Mouse (Mus musculus) kidney, adult 2 months (tissue): ENCODE measurements at regions not wholly inside any gene's neighbourhood (a gene's known extent, or its start where the extent isn't known, plus 50 kb on each side); places are given as distances from the start of the nearest gene placed in this dataset.
A peak's percentile ranks its signal among the peaks of the same experiment; 100 is the strongest.

Experiments
- DNase-seq: peaks from one replicate; pipeline ENCODE4 v3.0.0; 2021
- H3K27ac ChIP-seq: fragments of 200-500 bp; 2 replicates; pipeline ENCODE4 v1.5.1; 2012; ENCODE audit warnings: low read depth, low read length, control low read depth, inconsistent platforms; ENCODE audit not compliant: insufficient read depth
- H3K27me3 ChIP-seq: fragments of 200-500 bp; replicated peaks from 2 replicates; pipeline ENCODE4 v1.6.1; 2012; ENCODE audit warnings: mild to moderate bottlenecking, moderate library complexity, low read length, inconsistent platforms; ENCODE audit not compliant: control insufficient read depth, insufficient read depth
- H3K36me3 ChIP-seq: fragments of 200-500 bp; 2 replicates; pipeline ENCODE4 v1.6.1; 2012; ENCODE audit warnings: mild to moderate bottlenecking, moderate library complexity, low read length, inconsistent platforms; ENCODE audit not compliant: control insufficient read depth, insufficient read depth
- H3K4me1 ChIP-seq: fragments of 200-500 bp; 2 replicates; pipeline ENCODE4 v1.6.1; 2011; ENCODE audit warnings: low read length; ENCODE audit not compliant: control insufficient read depth, insufficient read depth
- H3K4me3 ChIP-seq: fragments of 200-500 bp; 2 replicates; pipeline ENCODE4 v1.5.1; 2011; ENCODE audit warnings: mild to moderate bottlenecking, low read depth, low read length, control low read depth; ENCODE audit not compliant: insufficient read depth
- CTCF ChIP-seq: fragments of 200-500 bp; conservative IDR thresholded peaks from 2 replicates; pipeline ENCODE4 v1.5.1; 2011; ENCODE audit warnings: low read depth, mild to moderate bottlenecking, control low read depth, low read length, moderate library complexity, mixed read lengths; ENCODE audit not compliant: insufficient read depth, insufficient read length
- POLR2A ChIP-seq: fragments of 200-500 bp; IDR thresholded peaks from one replicate; pipeline ENCODE4 v1.6.1; 2011; ENCODE audit warnings: low read depth, low read length, control low read depth
- WGBS: fragments of 180-500 bp; shearing (Covaris S2); methylation state at CpG from one replicate; pipeline ENCODE4 v1.1.7; 2018; 5-methylcytosine and 5-hydroxymethylcytosine counted together

DNA sequence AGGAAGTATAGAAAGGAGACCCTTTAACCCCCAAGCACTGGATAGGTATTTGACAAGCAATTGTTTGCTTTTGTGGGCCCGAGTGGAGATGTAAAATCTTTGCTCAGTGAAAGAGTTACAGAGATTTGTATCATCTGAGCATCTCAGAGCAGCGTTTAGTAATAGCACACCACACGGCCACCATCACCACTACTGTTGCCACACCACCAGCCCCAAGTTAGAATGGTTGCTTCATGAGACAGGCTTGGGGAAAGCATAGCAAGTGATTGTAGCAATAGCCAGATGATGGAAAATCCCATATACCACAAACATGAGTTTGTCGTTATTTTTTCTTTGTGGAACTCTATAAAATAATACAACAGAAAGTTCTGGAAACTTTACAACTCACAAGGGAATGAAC, 179.6 kb upstream of the Gm10295 start:
- Histone ChIP-seq H3K27ac (no peak overlapping the region), H3K4me3 (no peak overlapping the region), H3K27me3 (no peaks in the 10 kb centered on the region), H3K36me3 (no peaks in the 10 kb centered on the region), H3K4me1 (no peaks in the 10 kb centered on the region)
- 80% methylated on average over 4 of the region's 4 CpGs for WGBS
- TF ChIP-seq CTCF (no peak), POLR2A (no peak)
- no peak for DNase-seq

DNA sequence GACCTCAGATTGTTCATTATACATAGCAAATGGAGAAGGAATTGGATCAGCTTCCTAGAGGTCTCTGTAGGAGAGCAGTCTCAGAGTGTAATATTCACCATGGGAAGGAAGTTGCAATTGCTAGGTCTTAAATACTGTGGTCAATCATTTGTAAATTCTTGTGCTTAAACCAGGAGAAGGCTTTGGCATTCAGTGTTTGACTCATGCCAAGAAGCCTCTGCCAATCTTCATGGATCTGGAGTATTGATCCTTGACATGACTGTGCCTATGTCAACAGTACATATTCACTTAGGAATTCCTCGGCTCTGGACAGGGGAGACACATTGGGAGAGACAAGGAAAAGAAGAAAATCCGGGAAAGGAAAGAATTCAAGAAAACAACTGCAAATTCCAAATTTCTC, 174.9 kb upstream of the Gm10295 start:
- no peak overlapping the region for H3K4me3 ChIP-seq
- no peaks in the 10 kb centered on the region for H3K4me1 ChIP-seq
- H3K36me3 ChIP-seq, result no peaks in the 10 kb centered on the region
- H3K27me3 ChIP-seq, result no peaks in the 10 kb centered on the region
- peak; percentile 28 for DNase-seq
- WGBS, result 71% methylated on average over 2 of the region's 2 CpGs
- no peak overlapping the region for H3K27ac ChIP-seq
- TF ChIP-seq POLR2A, result no peak
- TF ChIP-seq CTCF, result no peak

GRCm38 (mm10) chr7:71524577-71525126, 173.4 kb upstream of the Gm10295 start:
- TF ChIP-seq CTCF (no peak), POLR2A (no peak)

DNA sequence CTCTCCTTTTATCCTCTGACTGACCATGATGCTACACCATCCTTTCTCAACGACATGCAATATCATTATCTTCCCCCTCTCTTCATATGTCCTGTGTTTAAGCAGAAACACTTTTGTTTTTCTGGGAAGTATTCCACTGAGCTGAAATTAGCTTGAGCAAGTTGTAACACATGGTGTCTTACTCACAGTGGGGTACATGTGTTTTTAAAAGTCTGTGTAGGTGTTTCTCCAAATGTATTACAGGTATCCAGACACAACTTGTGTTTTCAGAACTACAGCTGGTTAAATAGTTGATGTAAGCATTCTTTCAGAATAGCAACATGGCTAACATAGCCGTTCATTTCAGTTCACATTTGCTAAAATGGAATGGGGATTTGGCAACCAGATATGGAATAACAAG, 172.8 kb upstream of the Gm10295 start:
- WGBS, result 74% methylated on average over 2 of the region's 2 CpGs
- Histone ChIP-seq H3K27ac (no peak overlapping the region), H3K36me3 (no peaks in the 10 kb centered on the region), H3K27me3 (no peaks in the 10 kb centered on the region), H3K4me3 (no peak overlapping the region), H3K4me1 (no peaks in the 10 kb centered on the region)
- no peak for TF ChIP-seq CTCF
- TF ChIP-seq POLR2A, result no peak
- DNase-seq, result no peak

More at GRCm38 (mm10) chr7:71524577-71525126, 173.4 kb upstream of the Gm10295 start:
- Histone ChIP-seq H3K36me3 (no peaks in the 10 kb centered on the region), H3K27ac (no peak overlapping the region), H3K27me3 (no peaks in the 10 kb centered on the region), H3K4me3 (no peak overlapping the region), H3K4me1 (no peaks in the 10 kb centered on the region)
- peak; percentile 12 for DNase-seq

DNA sequence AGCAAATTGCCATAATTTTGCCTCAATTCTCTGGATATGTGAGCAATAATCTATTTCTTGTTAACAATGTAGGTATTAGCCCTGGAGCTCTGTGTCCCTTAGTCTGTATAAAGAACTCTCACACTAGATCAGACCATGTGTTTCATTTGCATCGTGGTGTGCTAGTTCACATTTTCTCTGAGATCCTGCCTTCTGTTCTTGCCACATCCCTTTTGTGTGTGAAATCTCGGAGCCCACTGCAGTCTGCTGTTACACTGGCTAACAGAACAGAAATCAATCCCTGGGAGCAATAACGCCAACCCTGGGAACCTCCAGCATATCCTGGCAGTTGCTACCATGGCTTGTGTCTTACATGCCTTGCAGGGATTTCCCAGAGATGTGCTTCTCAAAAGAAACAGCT, 156.1 kb upstream of the Gm10295 start:
- Histone ChIP-seq H3K36me3 (no peaks in the 10 kb centered on the region), H3K27ac (no peak overlapping the region), H3K4me3 (no peak overlapping the region), H3K4me1 (no peaks in the 10 kb centered on the region), H3K27me3 (no peaks in the 10 kb centered on the region)
- TF ChIP-seq POLR2A (no peak), CTCF (no peak)
- WGBS, result 87% methylated on average over 3 of the region's 3 CpGs
- DNase-seq, result no peak

GRCm38 (mm10) chr7:71500719-71501118, 149.4 kb upstream of the Gm10295 start:
- 27% methylated on average over 6 of the region's 6 CpGs for WGBS
- no peaks in the 10 kb centered on the region for H3K4me1 ChIP-seq
- TF ChIP-seq POLR2A, result no peak
- no peak overlapping the region for H3K4me3 ChIP-seq
- H3K27ac ChIP-seq, result no peak overlapping the region
- no peaks in the 10 kb centered on the region for H3K27me3 ChIP-seq
- peak; percentile 70 for DNase-seq
- no peaks in the 10 kb centered on the region for H3K36me3 ChIP-seq

DNA sequence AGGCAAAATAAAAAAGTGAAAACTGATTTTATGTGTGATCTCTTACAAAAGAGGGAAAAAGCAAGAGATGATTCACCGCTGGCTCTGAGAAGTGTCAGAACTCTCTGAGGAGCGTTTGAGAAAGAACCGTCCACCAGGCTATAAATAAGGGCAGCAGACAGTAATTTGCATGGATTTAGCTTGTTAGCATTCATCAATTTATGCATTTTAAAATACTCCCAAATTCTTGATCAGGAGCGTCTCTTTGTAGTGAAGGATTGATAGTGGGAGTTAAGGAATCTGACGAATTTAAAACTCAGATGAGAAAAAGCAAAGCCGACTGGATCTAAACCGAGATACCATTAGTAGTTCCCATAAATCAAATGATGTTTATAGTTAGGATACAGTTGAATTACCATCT, 146.8 kb upstream of the Gm10295 start:
- TF ChIP-seq POLR2A, result no peak
- TF ChIP-seq CTCF, result no peak
- Histone ChIP-seq H3K36me3 (no peaks in the 10 kb centered on the region), H3K4me3 (no peak overlapping the region), H3K4me1 (no peaks in the 10 kb centered on the region), H3K27ac (no peak overlapping the region), H3K27me3 (no peaks in the 10 kb centered on the region)
- WGBS, result 43% methylated on average over 7 of the region's 7 CpGs
- no peak for DNase-seq

- no peak for DNase-seq
- Histone ChIP-seq H3K4me1 (no peaks in the 10 kb centered on the region), H3K36me3 (no peaks in the 10 kb centered on the region), H3K27ac (no peak overlapping the region), H3K27me3 (no peaks in the 10 kb centered on the region), H3K4me3 (no peak overlapping the region)
- 55% methylated on average over 4 of the region's 4 CpGs for WGBS
- no peak for TF ChIP-seq POLR2A
- no peak for TF ChIP-seq CTCF
These were observed 139.8 kb upstream of the Gm10295 start for GRCm38 (mm10) chr7:71491128-71491527.
